Mouse (Mus musculus): ENCODE data around the gene Ppp4r3a.
"Not testable (repeated sequence)": the region's sequence is repeated elsewhere in the genome, so short reads cannot be mapped to it uniquely, and the experiment has no call there.

The Ppp4r3a gene

DNA sequence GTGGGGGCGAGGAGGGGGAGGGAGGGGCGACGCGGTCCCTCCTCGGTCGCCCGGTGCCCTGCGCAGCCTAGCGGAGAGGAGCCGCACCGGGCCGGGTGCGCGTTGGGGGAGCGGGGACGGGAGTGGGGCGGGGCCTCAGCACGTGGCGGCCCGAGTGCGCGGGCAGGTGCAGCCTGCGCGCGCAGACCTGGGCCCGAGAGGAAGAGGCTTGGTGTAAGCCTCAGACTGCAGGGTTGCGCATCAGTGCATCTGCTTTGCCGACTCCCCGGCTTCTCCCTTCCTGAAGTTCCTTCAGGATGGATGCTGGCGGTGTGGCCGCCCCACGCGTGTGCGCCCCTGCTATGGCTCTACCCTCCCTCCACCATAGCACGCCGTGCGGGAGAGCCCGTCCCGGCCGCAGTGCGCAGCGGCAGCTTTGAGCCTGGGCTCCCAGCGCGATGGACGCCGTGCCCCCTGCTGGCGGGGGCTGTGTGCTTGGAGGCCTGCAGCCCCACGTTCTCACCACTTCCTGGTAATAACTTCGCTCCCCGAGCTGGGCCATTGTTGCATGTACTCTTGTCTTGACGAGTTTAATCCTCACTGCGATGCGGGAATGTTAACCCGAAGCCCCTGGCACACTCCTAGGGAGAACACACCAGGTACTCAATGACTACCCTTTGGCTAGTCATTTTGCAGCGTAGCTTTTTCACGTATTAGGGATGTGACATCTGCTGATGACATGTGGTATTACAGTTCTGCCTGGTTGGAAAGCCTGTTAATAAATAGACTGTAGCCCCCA, 54.4 kb downstream of the Ppp4r3a start, which contains the start of gene Ccdc88c:
Gene Ccdc88c, minus strand, starts transcription at position 103 of the 778 bp plus-strand sequence.
- DNase-seq (ENCODE audit: low spot score in 2 of 2) = peak; percentile 77 to 78

DNA sequence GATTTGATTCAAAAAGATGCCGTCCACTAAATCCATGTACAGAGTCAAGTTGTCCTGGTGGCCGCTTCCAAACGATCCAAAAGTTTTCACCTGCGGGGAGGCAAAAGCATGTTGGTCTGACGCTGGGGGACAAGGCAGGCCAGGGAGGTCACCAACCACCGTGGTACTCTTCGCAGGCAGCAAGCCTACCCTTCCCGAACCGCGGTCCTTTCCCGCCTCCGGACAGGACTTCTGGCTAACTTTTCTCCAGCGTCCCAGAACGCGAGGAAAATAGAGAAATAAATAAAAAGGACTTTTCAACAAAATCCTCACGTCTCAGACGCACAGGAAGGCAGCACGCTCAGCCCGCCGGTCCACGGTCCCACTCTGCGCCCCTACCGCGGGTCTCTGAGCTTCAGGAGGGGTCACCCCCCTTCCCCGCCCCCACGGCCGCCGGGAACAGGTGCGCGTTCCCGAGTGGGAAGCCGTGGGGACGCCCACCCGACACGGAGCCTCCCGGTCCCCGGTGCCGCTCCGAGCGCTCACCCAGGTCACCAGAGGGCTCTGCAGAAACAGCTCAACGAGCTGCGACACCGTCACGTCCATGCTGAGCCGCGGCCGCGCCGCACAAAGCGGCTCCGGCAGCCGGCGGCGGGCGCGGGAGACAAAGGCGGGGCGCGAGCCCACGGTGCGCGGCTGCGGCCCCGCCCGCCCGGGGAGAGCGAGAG, 55.1 kb downstream of the Ppp4r3a start:
- no peak for DNase-seq (ENCODE audit: low spot score in 2 of 2)

DNA sequence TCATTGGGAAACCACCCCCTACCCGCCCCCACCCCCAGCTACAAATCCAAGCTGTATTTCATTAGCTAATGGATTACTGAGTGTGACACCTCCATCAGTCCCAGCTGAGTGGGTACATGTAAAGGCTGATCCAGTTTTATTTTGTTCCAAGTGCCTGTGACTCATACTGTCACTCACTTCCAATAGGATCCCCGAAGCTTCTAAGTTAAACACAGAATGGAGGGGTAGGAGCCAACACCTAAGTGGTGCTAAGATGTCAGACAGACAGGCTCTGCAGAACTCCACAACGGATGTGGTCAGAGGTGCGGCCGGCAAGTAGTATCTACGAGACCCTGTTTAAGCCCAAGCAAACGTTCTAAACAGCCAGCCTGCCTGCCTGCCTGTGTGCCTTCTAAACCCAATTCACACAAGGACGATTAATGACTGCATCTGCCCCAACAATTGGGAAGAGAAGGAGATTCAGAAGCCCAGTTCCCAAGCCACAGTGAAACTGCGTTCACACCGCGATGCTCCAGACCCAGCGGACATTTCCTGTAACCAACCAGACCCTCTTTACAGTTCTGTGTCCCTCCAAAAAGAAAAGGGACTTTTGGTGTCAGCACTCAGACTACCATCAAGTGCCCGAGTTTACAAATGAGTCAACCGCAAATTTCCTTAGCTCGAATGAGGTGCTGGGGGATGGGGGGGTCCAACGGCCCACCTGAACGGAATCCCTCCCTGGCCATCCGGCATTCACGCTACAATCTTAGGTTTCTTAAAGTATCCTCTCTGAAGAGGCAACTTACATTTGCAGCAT, 55.9 kb downstream of the Ppp4r3a start:
- peak in 1 of 2 experiments; percentile 45 for DNase-seq (ENCODE audit: low spot score in 2 of 2)

DNA sequence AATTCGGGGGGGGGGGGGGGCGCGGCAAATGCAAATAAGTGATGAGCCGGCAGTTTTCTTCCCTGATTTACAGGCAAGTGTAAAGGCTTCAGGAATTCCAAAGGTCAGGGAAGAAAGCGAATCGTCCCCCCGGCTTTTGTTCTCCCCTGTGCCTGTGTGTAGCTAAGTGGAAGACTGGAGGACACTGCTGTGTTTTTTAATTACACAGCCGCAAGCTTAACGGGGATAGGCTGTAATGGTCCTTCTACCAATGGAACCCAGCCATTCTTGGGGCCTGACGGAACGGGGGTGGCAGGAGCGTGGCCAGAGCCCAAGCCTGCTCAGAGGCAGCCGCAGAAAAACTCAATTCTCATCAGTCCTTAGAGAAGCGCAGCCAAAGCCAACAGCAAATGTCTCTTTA, 56.6 kb downstream of the Ppp4r3a start:
- DNase-seq (ENCODE audit: low spot score in 2 of 2) = peak; percentile 48 to 54

DNA sequence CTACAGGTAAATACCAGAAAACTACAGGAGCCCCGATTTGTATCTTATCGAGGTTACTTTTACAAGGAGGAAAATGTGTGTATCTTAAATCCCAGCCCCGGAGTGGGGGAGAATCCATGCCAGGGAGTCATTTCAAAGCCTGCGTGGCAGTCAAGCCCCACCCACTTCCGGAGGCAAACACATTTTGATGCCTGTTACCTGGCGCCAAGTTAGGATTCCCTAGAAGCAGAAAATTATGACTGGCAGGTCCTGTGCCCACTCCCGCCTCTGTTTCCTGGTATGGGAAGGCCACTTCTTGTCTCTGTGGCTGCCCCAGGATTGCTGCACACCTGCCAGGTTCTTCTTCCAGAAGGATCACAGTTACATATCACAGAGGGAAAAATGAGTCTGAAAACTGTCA, 57.0 kb downstream of the Ppp4r3a start:
- DNase-seq (ENCODE audit: low spot score in 2 of 2) = no peak

DNA sequence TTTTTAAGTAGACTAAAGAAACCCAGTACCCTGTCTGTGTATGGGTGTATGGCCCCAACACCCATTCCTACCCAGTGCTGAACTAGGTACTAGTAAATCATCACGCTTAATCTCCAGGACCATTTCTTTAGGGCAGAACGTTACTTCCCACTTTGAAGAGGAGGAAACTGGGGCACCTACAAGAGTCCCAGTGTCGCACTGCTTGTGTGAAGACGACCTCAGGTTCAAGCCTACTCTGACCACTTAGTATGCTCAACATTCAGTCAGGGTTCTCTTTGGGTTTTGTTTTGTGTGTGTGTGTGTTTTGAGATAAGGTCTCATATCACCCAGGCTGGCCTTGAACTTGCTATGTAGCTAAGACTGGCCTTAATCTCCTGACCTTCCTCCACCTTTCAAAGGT, 57.5 kb downstream of the Ppp4r3a start:
- no peak for DNase-seq (ENCODE audit: low spot score in 2 of 2)

DNA sequence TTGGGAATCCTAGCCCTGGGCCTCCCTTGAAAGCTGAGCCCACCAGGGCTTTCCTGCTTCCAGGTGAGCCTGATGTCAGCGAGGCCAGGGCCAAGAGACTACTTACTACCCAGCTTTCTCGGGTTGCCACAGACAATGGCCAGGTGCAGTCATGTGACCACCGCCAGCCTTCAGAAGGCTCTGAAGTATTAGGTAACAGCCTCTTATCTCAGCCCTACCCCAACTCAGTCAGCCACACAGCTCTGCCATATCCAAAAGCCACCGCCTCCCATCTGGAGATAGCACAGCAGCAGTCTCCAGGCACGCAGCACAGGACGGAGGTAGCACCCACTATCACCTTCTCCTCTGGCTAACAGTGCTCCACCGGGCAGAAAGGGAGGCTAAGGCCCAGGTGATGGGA, 58.1 kb downstream of the Ppp4r3a start:
- DNase-seq (ENCODE audit: low spot score in 2 of 2) = no peak

DNA sequence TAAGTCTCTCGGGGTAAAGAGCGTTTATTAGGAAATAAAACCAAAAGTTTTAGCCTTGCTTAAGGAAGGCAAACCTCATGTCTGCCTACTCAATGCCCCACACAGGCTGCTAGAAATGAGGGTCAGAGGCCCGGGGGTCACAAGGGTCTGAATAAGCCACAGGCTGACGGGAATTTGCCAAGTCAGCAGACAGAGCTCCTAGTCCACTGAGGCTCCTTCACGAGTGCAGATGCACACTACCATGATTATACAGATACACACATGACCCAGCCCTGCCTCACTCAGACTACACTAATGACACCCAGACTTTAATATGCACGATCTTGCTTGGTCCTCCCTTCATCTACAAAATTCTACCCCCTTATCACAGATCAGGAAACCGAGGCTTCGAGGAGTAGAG, 58.7 kb downstream of the Ppp4r3a start:
- DNase-seq (ENCODE audit: low spot score in 2 of 2) = no peak

DNA sequence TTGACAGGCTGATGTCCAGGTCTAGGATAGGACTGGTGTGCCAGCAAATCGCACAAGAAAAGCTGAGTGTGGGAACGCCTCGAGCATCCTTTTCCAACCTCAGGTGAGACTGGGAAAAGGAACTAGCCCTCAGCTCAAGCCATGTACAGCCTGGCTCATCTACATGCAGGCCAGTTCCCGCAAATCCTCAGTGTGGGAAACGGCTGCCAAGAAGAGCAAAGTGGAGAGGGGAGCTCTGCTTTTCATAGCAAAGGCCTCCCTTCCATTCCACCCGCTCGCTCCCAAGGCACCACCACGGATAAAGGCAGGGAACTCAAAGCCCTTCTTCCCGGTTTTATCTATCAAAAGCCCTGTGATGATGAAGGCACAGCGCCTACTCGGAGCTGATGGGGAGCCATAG, 60.4 kb downstream of the Ppp4r3a start:
- no peak for DNase-seq (ENCODE audit: low spot score in 2 of 2)

DNA sequence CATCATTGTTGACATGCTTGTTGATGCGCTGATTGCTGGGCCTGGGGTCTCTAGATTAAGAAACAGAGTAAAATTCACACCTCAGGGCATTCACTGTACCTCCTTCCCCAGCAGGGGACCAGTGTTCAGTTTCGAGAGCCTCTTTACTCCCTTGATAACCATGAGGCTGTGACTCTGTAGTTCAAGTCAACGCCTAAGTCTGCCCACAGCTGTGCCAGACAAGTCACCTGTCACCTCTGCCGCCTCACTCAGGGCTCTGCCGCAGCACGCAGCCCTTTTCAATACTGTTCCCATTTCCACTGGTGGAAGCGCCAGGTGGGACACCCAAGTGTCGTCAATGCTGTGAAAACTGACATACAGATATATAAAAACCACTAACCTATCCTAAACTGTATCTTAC, 61.1 kb downstream of the Ppp4r3a start:
- DNase-seq (ENCODE audit: low spot score in 2 of 2) = no peak

DNA sequence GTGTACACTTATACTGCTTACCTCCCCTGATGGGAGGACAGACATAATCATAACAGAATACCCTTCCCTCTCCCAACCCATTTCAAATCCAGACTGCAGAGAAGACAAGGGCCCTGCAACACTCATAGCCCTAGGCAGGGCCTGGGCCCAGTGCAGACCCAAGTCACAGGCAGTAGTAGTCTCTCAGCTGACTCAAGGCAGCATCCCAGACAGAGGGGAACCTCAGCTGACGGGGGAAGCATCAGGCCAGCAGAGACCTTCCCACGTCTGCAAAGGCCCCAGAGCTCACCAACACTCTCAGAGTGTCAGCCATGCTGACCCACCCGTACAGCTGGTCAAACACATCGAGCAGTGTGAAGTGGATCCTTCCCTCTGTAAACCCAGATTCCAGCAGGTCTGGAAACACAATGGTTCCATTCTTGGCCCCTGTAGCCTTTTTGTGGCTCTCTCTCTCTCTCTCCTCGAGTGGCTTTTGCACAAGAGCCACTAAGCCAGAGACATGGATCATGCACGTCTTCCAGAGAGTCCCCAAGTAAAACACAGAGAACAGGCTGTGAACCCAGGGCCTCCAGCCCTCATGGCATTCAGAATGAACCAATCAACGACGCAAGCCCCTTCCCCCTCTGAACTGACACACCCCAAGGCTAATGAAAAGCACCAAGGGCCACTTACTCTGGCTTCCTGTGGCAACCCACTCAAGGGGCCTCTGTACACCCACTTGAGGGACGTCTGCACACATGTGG, 61.8 kb downstream of the Ppp4r3a start:
- DNase-seq (ENCODE audit: low spot score in 2 of 2) = no peak

DNA sequence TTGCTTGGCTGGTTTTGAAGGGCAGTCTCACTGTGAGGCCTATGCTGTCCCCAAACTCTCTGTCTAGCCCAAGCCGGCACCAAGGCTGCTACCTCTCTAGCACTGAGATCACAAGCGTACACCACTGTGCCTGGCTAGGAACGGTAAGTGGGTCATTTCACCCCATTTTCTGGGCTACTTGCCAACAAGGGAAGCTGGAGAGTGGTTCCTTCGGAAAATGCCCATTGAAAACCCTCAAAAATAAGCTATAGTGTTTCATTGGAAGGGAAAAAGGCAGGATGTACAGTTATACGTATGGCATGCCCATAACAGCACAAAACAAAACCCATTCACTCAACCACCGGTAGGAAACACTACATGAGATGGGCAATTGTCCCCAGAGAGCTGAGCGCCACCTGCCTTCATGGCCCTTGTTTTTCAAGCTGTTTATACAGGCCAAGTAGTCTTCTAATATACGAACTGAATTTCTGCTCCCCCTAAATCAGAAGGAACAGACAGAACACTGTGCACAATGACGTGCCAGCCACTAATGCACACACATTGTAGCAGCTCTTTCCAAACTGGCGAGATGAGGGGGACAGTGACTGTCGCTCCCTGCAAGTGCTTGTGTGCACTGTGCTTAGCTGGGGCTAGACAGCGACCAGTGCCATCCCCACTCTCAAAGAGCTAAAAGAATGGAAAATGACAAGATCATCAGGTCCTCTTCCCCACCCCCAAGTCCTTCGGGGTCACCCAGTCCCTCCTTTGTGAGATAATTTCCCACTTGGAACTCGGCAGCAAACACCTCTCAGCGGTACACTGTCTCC, 63.1 kb downstream of the Ppp4r3a start:
- no peak for DNase-seq (ENCODE audit: low spot score in 2 of 2)

DNA sequence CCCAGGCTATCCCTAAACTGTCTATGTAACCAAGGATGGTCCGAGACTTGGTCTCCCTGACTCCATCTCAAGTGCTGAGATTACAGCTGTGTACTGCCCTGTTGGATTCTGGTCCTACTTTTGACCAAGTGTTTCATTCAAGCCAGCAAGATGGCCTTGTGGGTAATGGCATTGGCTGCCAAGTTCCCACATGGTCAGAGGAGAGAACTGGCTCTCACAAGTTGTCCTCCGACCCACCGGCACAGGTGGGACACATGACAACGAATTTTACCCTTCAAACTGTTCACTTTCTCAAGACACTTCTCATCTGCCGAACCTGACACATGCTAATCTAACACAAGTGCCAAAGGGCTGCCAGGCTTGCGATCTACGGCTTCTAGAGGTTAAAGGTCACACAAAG, 64.1 kb downstream of the Ppp4r3a start:
- no peak for DNase-seq (ENCODE audit: low spot score in 2 of 2)

DNA sequence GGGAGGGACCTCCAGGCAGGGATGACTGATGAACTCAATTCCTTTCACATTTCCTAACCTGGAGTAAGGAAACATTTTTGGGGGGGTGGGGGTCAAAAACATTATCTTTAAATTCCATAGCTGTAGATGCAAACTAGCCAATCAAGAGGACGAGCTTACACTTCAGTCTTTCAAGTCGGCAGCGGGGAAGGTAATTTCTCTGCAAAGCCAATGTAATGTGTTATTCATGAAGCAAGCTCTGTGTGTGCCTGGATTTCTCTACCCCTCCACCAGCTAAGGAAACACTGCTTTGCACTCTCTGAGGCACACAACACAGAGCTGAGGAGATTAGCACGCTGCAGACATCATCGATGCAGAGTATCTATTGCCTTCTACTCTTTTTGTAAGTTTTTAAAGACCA, 64.5 kb downstream of the Ppp4r3a start:
- DNase-seq (ENCODE audit: low spot score in 2 of 2) = no peak

DNA sequence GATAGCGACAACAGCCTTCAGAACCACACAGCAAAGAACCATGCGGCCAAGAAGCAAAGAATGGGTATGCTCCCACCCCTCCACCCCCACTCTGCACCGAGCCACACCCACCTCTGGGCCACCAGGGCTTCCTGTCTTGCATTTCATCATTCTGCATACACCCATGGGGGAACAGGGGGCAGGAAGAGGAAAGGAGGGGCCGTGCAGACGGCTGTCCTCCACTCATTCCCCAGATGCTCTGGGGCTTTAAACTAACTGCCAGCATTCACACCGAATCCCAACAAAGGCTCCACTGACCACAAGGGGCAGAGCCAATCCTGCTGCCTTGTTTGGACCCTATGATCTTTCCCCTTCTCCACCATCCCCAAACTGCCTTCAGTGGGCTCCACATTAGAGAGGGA, 65.5 kb downstream of the Ppp4r3a start:
- DNase-seq (ENCODE audit: low spot score in 2 of 2) = no peak

DNA sequence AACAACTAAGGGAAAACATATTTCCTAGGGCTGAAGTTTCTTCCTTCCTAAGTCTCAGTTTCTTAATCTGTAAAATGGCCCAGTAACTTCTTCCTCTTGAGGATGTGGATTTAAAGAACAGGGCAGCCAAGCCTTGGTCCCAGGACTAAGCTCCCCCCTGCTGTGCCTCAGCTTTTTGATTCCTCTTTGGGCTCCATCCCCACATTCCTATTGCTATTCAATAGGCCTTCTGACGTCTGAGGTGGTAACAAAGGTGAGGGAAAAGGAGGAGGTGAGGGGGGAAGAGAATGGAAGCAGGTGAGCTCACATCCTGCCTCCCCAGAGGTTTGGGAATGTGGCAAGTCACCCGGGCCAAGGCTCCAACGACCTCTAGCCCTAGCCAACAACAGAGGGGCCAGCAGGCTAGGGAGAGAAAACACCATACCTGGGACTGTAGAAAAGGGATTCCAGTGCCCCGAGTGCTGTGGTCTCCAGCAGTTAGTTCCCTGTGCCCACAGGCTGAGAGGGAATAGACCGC, 67.0 kb downstream of the Ppp4r3a start:
- DNase-seq (ENCODE audit: low spot score in 2 of 2) = no peak

DNA sequence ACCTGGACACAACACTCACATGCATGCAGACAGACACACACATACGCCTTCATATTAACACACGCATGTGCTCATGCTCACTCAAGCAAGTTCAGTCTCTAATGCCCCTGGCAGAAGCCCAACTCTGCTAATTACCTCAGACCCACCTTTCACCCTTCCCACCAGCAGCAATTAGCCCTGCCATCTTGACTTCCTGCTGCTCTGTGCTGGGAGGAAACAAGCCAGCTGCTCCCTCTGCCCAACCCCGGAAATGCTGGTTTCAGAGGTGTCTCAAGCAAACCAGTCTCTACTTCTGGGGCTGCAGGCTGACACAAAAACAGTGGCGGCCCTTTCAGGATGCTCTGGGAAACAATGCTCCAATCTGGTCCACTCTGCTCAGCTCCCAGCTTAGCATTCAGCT, 67.6 kb downstream of the Ppp4r3a start:
- no peak for DNase-seq (ENCODE audit: low spot score in 2 of 2)

DNA sequence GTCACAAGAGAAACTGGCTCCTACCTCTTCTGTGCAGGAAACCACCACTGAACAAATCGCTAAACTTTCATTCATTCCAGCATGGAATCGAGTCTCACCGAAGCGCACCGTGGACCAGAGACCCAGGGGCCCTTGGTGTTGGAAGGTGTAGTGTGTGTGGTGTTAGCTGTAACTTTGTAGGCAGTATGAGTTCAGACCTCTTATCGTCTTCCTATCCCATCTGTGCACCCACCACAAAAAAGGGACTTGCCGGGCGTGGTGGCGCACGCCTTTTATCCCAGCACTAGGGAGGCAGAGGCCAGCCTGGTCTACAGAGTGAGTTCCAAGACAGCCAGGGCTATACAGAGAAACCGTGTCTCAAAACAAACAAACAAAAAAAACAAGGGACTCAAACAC, 68.3 kb downstream of the Ppp4r3a start:
- no peak for DNase-seq (ENCODE audit: low spot score in 2 of 2)

DNA sequence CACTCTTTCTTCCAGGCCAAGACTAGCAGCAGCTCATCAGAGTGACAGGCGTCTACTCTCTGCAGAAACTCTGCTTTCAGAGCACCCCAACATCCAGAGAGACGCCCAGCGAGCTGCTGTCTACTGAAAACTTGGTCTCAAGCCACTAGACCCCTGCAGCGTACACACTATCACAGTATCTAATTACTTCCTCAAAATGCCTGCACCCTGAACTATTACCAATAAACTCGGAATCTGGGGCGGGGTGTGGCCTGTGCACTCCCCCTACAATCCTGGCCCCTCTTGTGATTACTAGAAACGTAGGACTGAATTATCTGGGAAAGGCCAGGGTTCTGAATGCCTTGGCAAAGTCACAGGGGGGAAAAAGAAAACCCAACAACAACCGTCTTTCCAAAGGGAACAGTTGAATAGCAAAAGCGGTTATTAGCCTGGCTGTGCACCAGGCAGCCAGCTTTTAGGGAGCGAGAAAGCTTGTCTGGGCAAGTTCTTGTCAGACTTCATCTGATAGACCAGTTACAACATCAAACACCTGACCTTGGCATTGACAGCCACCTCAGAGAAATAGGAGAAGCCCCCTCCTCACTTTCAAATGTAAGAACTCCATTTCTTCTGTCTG, 68.8 kb downstream of the Ppp4r3a start:
- DNase-seq (ENCODE audit: low spot score in 2 of 2) = no peak

DNA sequence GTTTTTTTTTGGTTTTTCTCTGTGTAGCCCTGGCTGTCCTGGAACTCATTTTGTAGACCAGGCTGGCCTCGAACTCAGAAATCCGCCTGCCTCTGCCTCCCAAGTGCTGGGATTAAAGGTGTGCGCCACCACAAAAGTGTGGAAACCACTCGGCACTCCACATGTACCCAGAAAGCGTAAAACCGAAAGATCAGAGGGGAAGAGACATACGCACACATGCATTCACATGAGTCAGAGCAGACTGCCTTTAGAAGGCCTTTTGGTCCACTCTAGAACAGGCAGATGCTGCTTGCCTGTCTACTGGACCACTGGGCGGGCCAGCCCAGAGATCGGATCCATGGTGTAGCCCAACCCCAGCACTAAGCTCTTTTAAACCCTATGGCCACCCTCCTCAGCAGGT, 69.8 kb downstream of the Ppp4r3a start:
- not testable (repeated sequence) for DNase-seq (ENCODE audit: low spot score in 2 of 2)
